ENCODE assay signal across 10 mouse cellular contexts in genomic region chr10:42962181-42962601, GRCm38 (mm10).
DNase-seq lines count a peak whose midpoint lies in the region; ATAC-seq lines count a peak whose summit lies in the region.
"Had no signal": no experiment of that assay in that cellular context is flagged by ENCODE, and none has a peak within 500 bp of the region (broad histone marks: within the 10 kb centered on the region; RNA-seq: fewer than 3 reads in every experiment).

No protein-coding gene starts in this region.

- H3K9me3 ChIP-seq in embryonic facial prominence, embryonic 15.5 days (replicated peaks) = no peaks in the 10 kb centered on the region
- H3K9me3 ChIP-seq: forebrain, embryonic 13.5 days had no signal

- peak; percentile 61; the same call in 1 of the 2 replicates for ATAC-seq in embryonic facial prominence, embryonic 15.5 days (ENCODE audit: insufficient number of reproducible peaks, low FRiP score, low TSS enrichment, low read depth)
- peak; percentile 57 for ATAC-seq in monocyte, adult 5-6 weeks (replicated peaks; ENCODE audit: insufficient number of reproducible peaks, low FRiP score, low TSS enrichment, poor library complexity, severe bottlenecking)
- no peak for ATAC-seq in cerebellum, adult (ENCODE audit: insufficient number of reproducible peaks, low FRiP score, low TSS enrichment)
- ATAC-seq: forebrain, embryonic 13.5 days had no signal

- 0 out of 2 replicates have a peak overlapping the region, but pooled peaks have one; percentile 40 for H3K27ac ChIP-seq in embryonic facial prominence, embryonic 15.5 days (replicated peaks)
- H3K27ac ChIP-seq: forebrain, embryonic 13.5 days had no signal

- no peaks in the 10 kb centered on the region for H3K36me3 ChIP-seq in embryonic facial prominence, embryonic 15.5 days

- H3K27me3 ChIP-seq in embryonic facial prominence, embryonic 15.5 days = peaks cover 3% of the 10 kb centered on the region; the same call in 1 of the 2 replicates

- DNase-seq in heart, adult 8-10 months (ENCODE audit: low spot score) = peak; percentile 29
- no peak for DNase-seq in heart, postnatal 25 days (ENCODE audit: low spot score)
- peak; percentile 35 to 37 for DNase-seq in B cell, adult 2 months
- DNase-seq in left cerebral cortex, postnatal 36 days (ENCODE audit: low spot score in 2 of 2) = no peak
- DNase-seq in layer of hippocampus, postnatal 14 days (ENCODE audit: low spot score in 2 of 2) = no peak
- DNase-seq: right cerebral cortex, adult 18-20 months had no signal

- intact Hi-C loops in heart, postnatal 25 days (cut with DNase I) = no loop called here
- intact Hi-C loops in left cerebral cortex, postnatal 36 days (cut with DNase I) = no loop called here

- 40% methylated on average over 6 of the region's 6 CpGs for WGBS in embryonic facial prominence, embryonic 15.5 days

- H3K4me1 ChIP-seq in embryonic facial prominence, embryonic 15.5 days = peaks cover 25% of the 10 kb centered on the region

- no peak overlapping the region for H3K4me3 ChIP-seq in embryonic facial prominence, embryonic 15.5 days (replicated peaks)
- H3K4me3 ChIP-seq: forebrain, embryonic 13.5 days had no signal

- no peak overlapping the region for H3K9ac ChIP-seq in embryonic facial prominence, embryonic 15.5 days
- H3K9ac ChIP-seq: forebrain, embryonic 13.5 days had no signal

- no peak overlapping the region for H3K4me2 ChIP-seq in embryonic facial prominence, embryonic 15.5 days (replicated peaks)
- H3K4me2 ChIP-seq: forebrain, embryonic 13.5 days had no signal

Comparison
In these comparisons a context has a peak if more than half of its experiments do, and no peak if none do; other contexts are left out.
1. DNase-seq: peak in heart, adult 8-10 months (single experiment) and B cell, adult 2 months (2 of 2); none in heart, postnatal 25 days (single experiment), left cerebral cortex, postnatal 36 days (0 of 2) and layer of hippocampus, postnatal 14 days (0 of 2).